Mouse (Mus musculus): Measurements from ENCODE around the gene Pex11b.
"Not testable (repeated sequence)": the region's sequence is repeated elsewhere in the genome, so short reads cannot be mapped to it uniquely, and the experiment has no call there.

The Pex11b gene

DNA sequence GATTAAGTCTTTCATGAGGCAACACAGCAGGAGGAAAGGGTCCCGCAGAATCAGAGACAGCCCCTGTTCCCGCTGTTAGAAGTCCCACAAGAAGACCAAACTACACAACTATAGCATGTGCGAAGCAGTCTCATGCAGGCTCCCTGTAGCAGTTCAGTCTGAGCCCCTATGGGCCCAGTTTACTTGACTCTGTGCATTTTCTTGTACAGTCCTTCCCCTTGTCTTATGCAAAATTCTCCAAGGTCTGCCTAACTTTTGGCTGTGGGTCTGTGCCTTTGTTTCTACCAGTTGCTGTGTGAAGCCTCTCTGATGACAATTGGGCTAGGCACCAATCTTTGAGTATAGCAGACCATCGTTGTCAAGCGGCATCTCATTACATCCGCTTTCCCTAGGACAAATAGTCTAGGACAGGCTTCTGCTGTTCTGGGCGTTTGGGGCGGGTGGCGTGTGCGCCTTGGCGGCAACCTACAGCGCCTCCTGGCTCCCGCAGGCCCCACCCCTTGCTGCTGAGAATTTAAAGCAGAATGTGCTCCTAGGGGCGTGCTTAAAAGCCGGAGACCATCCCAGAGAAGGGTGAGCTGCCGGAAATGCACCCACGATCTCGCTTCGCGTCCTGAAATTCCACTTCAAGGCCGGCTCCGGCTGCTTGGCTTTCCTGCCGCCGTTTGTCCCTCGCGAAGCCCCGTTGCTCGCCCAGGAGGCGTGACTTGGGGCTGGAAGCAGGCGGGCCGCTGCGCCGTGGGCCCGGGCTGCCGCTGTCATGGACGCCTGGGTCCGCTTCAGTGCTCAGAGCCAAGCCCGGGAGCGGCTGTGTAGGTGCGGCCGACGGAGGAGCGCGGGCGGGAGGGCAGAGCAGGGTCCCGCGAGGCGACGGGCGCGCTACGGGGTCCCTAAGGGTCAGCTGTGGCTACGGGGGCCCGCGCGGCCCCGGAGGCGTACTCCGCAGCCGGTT lies at the start of gene Pex11b, which contains the start of gene Gm42957:
Gene Pex11b (plus strand): TSS at position 449 of the 952 bp plus-strand sequence.
Gene Gm42957 (plus strand): TSS at position 547 of the 952 bp plus-strand sequence.
- peak; percentile 56 to 66 for DNase-seq (ENCODE audit: low read depth in 1 of 2, low spot score in 2 of 2)

DNA sequence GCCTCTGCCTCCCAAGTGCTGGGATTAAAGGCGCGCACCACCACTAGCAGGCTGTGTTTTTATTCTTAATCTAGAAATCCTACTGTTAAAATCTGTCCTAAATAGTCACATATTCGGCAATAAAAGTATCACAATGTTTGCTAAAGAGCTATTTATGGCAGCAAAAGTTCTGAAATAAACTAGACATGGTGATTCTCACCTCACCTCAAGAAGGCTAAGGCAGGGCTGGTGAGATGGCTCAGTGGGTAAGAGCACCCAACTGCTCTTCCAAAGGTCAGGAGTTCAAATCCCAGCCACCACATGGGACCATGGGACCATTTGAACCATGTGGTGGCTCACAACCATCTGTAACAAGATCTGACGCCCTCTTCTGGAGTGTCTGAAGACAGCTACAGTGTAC lies 44.5 kb upstream of the Pex11b start:
- no peak for DNase-seq (ENCODE audit: low read depth in 1 of 2, low spot score in 2 of 2)

DNA sequence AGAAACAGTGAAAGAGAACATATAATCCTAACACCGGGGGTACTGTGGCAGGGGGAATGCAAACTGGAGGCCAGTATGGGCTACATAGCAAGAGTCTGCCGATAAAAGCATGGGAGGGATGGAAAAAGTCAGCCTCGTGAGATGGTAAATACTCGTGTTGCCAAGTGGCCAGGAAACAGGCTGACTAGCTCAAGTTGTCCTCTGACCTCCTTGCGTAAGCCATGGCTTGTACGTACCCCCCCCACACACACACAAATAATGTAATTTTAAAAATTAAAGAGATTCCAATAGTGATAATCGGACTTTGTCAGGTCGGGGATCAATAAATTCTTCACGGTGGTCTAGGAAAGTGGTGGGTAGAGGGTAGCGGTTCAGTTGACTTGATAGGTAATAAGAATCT lies 41.8 kb upstream of the Pex11b start:
- no peak for DNase-seq (ENCODE audit: low read depth in 1 of 2, low spot score in 2 of 2)

GRCm38 (mm10) chr3:96593790-96594560 lies 41.2 kb upstream of the Pex11b start, which contains the start of gene Polr3gl:
Gene Polr3gl (minus strand): TSS chr3:96594181.
- peak; percentile 75 to 84 for DNase-seq (ENCODE audit: low read depth in 1 of 2, low spot score in 2 of 2)

GRCm38 (mm10) chr3:96594851-96595250 lies 40.3 kb upstream of the Pex11b start:
- DNase-seq (ENCODE audit: low read depth in 1 of 2, low spot score in 2 of 2) = no peak

- no peak for DNase-seq (ENCODE audit: low read depth in 1 of 2, low spot score in 2 of 2)
Measured at GRCm38 (mm10) chr3:96595661-96596060, 39.5 kb upstream of the Pex11b start.

DNA sequence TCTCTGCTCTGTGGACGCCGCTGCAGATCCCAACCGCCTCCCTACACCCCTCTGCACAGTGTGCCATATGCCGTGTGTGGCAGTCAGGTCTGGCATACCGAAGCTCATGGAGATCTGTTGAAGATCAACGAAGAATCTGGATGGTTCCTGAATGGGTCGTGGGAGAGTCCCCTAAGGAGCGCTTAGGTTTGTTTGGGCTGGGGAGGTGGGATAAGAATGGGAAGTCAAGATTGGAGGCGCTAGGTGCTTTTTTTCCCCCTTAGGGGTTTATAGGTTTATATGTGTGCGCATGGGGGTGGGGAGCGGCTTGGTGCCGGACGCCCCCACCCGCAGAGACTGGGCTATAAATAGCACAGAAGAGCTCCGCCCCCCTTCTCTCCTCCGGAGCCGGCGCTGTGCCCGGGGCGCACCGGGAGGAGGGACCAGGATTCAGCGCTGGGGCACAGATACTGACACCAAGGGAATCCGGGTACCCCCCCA lies 38.9 kb upstream of the Pex11b start, which contains the start of gene Ankrd34a:
Gene Ankrd34a (plus strand): TSS at position 409 of the 480 bp plus-strand sequence.
- no peak for DNase-seq (ENCODE audit: low read depth in 1 of 2, low spot score in 2 of 2)

GRCm38 (mm10) chr3:96596855-96597254 lies 38.3 kb upstream of the Pex11b start:
- DNase-seq (ENCODE audit: low read depth in 1 of 2, low spot score in 2 of 2) = no peak

DNA sequence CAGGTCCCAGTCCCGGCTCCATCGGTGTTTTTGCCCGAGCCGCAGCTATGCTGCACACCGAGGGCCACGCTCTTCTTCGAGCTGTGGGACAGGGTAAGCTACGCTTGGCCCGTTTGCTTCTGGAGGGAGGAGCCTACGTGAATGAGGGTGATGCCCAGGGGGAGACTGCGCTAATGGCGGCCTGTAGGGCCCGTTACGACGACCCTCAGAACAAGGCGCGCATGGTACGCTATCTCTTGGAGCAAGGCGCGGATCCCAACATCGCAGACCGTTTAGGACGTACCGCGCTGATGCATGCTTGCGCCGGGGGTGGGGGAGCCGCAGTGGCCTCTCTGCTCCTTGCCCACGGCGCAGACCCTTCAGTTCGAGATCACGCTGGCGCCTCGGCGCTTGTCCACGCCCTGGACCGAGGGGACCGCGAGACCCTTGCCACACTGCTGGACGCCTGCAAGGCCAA lies 37.7 kb upstream of the Pex11b start:
- no peak for DNase-seq (ENCODE audit: low read depth in 1 of 2, low spot score in 2 of 2)

- no peak for DNase-seq (ENCODE audit: low read depth in 1 of 2, low spot score in 2 of 2)
Measured at GRCm38 (mm10) chr3:96598156-96599068, 36.8 kb upstream of the Pex11b start.

DNA sequence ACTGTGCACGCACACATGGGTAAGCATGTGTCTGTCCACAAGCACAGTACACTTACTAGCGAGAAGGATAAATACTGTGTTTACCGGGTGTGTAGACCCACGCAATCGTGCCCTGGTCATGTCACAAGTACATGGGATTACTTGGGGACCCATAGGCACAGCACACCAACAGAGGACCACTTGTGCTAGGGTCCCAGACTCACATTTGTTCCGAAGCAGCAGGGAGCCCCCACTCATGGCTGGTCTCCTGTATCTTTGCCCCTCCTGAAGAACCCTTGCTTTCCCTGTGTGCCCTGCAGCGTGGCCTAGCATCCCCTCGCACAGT lies 36.1 kb upstream of the Pex11b start:
- no peak for DNase-seq (ENCODE audit: low read depth in 1 of 2, low spot score in 2 of 2)

DNA sequence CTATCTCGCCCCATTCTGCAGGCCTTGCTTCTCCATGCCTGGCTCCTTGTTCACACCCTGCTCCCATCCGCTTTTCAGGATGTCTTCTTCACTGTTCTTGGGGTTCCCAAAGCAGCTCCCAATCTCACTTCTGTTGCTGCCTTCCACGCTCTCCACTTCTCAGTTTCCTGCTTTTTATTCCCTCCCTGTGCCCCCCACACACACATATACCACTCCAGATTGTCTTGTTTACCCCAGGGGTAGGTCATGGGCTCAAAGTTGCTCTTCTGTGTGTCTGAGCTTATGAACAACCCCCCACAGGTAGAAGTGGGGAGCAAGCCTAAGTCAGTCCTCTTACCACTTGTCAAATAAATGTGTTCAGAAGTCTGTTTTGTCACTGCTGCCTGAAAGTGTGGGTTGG lies 35.8 kb upstream of the Pex11b start:
- no peak for DNase-seq (ENCODE audit: low read depth in 1 of 2, low spot score in 2 of 2)

- peak; percentile 45 to 64 for DNase-seq (ENCODE audit: low read depth in 1 of 2, low spot score in 2 of 2)
Measured at GRCm38 (mm10) chr3:96600639-96601250, 34.4 kb upstream of the Pex11b start, which contains the start of gene Lix1l. Gene Lix1l (plus strand): TSS chr3:96601149.

- DNase-seq (ENCODE audit: low read depth in 1 of 2, low spot score in 2 of 2) = no peak
Measured at GRCm38 (mm10) chr3:96601251-96601787, 33.9 kb upstream of the Pex11b start.

DNA sequence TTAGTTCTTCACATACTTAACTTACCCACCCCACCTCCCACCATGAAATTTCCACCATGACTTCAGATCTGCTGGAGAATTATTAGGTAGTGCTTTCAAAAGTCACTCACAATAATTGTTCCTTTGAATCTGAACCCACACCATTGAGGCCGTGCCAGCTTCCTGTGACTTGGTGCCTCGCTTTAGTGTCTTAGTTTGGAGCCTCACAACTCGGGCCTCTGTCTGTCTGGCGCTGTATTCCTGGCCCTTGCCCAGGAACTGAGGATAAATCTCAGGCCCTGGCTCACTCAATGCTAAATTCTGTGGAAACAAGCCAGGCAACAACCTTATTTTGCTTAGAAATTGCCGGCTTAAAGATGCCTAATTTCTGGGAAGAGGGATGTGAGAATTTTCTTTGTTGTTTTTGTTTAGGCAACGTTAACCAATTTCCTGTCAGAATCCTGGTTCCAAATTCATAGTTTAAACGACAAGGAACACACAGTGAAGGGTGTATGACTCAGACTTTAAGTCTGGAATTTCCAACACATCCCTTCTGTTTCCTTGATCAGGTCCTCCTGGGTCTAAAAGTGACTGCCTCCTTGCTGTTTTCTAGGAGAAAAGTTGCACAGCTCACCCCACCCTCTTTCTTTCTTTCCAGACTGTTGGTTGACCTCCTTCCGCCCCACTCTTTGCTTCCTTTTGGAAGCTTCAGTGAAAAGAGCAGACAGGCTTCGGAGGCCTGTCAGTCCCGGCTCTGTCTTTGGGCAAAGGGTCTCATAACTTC lies 33.1 kb upstream of the Pex11b start:
- no peak for DNase-seq (ENCODE audit: low read depth in 1 of 2, low spot score in 2 of 2)

GRCm38 (mm10) chr3:96602704-96603084 lies 32.5 kb upstream of the Pex11b start:
- DNase-seq (ENCODE audit: low read depth in 1 of 2, low spot score in 2 of 2) = no peak

DNA sequence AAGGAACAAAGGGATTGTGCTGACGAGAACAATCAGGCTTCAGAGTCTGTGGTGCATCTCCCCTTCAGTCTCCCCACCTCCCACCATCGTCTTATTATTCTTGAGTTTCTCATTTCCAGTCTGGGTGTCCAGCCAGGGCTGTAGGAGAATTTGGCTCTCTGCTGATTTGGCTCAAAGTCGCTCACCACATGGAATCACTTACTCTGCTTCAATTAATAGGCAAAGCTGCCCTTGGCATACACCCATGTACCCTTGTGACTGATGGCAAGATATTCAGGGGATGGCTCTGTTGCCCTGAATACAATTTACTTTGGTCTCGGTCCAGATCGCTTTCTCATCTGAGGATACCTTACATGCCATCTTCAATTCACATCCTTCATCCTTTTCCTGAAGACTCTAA lies 31.9 kb upstream of the Pex11b start:
- DNase-seq (ENCODE audit: low read depth in 1 of 2, low spot score in 2 of 2) = no peak

DNA sequence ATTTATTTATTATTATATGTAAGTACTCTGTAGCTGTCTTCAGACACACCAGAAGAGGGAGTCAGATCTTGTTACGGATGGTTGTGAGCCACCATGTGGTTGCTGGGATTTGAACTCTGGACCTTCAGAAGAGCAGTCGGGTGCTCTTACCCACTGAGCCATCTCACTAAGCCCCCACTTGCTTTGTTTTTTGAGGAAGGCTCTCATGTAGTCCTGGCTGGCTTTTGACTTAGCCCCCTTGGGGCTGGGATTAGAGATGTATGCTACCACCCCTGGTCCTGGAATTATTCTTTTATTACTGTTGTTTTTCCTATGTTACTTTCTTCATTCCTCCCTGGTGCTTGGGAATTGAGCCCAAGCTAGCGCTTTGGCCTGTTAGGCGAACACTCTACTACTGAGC lies 29.2 kb upstream of the Pex11b start:
- not testable (repeated sequence) for DNase-seq (ENCODE audit: low read depth in 1 of 2, low spot score in 2 of 2)

DNA sequence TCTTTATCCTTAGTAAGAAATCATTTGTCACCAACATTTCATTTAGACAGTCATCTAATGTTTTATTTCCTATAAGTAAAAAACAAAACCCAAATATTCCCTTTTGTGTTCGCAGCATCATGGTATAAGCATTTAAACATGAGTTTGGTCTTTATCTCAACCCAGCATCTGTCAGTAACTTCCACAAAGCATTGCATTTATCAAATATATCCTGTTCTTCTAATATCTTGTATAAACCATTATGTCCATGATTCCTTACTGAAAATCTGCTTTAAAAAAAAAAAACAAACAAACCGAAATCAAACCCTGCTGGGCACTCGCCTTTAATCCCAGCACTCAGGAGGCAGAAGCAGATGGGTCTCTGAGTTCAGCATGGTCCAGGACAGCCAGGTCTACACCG lies 28.6 kb upstream of the Pex11b start:
- no peak for DNase-seq (ENCODE audit: low read depth in 1 of 2, low spot score in 2 of 2)
